Mouse (Mus musculus) hindbrain, embryonic 16.5 days (tissue): Measurements from ENCODE around the gene Ppp4r3a. TPM values are rescaled to one million over a fixed set of nuclear protein-coding genes. Genes with fewer than 3 reads are reported as not detected.

Experiments
- ATAC-seq: fragments of 200-750 bp; cut with Nextera tagmentation; 2 replicates; pipeline ENCODE4 v1.8.0; 2017; ENCODE audit warnings: moderate TSS enrichment, moderate library complexity
- H3K27ac ChIP-seq: fragments of 300-500 bp; sonication (generic); 2 replicates; pipeline ENCODE4 v1.5.1; 2014; ENCODE audit warnings: low read depth, mild to moderate bottlenecking, control low read depth, low read length, moderate library complexity
- H3K27me3 ChIP-seq: fragments of 300-500 bp; sonication (generic); replicated peaks from 2 replicates; pipeline ENCODE4 v1.6.1; 2014; ENCODE audit warnings: low read length; ENCODE audit not compliant: control insufficient read depth, insufficient read depth
- H3K36me3 ChIP-seq: fragments of 300-500 bp; sonication (generic); 2 replicates; pipeline ENCODE4 v1.6.1; 2014; ENCODE audit warnings: mild to moderate bottlenecking, low read length, moderate library complexity, mixed read lengths; ENCODE audit not compliant: control insufficient read depth, insufficient read depth
- H3K4me1 ChIP-seq: fragments of 300-500 bp; sonication (generic); 2 replicates; pipeline ENCODE4 v1.6.1; 2014; ENCODE audit warnings: low read depth, low read length; ENCODE audit not compliant: control insufficient read depth, insufficient read depth
- H3K4me2 ChIP-seq: fragments of 300-500 bp; sonication (generic); 2 replicates; pipeline ENCODE4 v1.6.1; 2014; ENCODE audit warnings: mild to moderate bottlenecking, low read length, control low read depth, moderate library complexity
- H3K4me3 ChIP-seq: fragments of 300-500 bp; sonication (generic); 2 replicates; pipeline ENCODE4 v1.5.1; 2014; ENCODE audit warnings: mild to moderate bottlenecking, low read length, control low read depth, moderate library complexity
- H3K9ac ChIP-seq: fragments of 300-500 bp; sonication (generic); 2 replicates; pipeline ENCODE4 v1.6.1; 2014; ENCODE audit warnings: low read depth, mild to moderate bottlenecking, control low read depth, low read length, moderate library complexity
- H3K9me3 ChIP-seq: fragments of 300-500 bp; sonication (generic); 2 replicates; pipeline ENCODE4 v1.6.1; 2014; ENCODE audit warnings: mild to moderate bottlenecking, low read length, moderate library complexity; ENCODE audit not compliant: control insufficient read depth
- WGBS: fragments of 180-500 bp; shearing (Covaris S2); extraction: QIAGEN DNeasy Blood & Tissue Kit; methylation state at CpG from one replicate; pipeline ENCODE4 v1.1.7; 2014; 5-methylcytosine and 5-hydroxymethylcytosine counted together
- polyA plus RNA-seq: library from polyadenylated mRNA; unstranded; fragments of >200 nt; fragmentation: Nextera tagmentation; extraction: Ambion mirVana; gene quantifications from 2 replicates; pipeline ENCODE4 v1.2.1, GENCODE M21; 2015

The Ppp4r3a gene
- polyA plus RNA-seq, 1 experiment from 2014 or later, result 18.9 TPM

GRCm38 (mm10) chr12:101066329-101066728 lies 17.2 kb downstream of the Ppp4r3a start:
- peaks cover 11% of the 10 kb centered on the region; the same call in 1 of the 2 replicates for H3K36me3 ChIP-seq
- no peaks in the 10 kb centered on the region for H3K4me1 ChIP-seq
- H3K4me3 ChIP-seq, result no peak overlapping the region
- H3K27ac ChIP-seq, result no peak overlapping the region
- H3K4me2 ChIP-seq, result no peak overlapping the region
- H3K9ac ChIP-seq, result no peak overlapping the region
- H3K27me3 ChIP-seq, result no peaks in the 10 kb centered on the region
- whole genome bisulfite sequencing, result 68% methylated on average over 1 of the region's 1 CpGs
- ATAC-seq, result 0 out of 2 replicates have a peak, but pooled peaks have one; percentile 22
- H3K9me3 ChIP-seq, result no peaks in the 10 kb centered on the region

GRCm38 (mm10) chr12:101039956-101040355 lies 43.5 kb downstream of the Ppp4r3a start:
- ATAC-seq, result no peak
- no peaks in the 10 kb centered on the region for H3K27me3 ChIP-seq
- H3K27ac ChIP-seq, result no peak overlapping the region
- H3K9ac ChIP-seq, result no peak overlapping the region
- peaks cover 36% of the 10 kb centered on the region for H3K36me3 ChIP-seq
- H3K4me2 ChIP-seq, result no peak overlapping the region
- H3K9me3 ChIP-seq, result no peaks in the 10 kb centered on the region
- no peak overlapping the region for H3K4me3 ChIP-seq
- no peaks in the 10 kb centered on the region for H3K4me1 ChIP-seq

GRCm38 (mm10) chr12:101028954-101029731 lies 54.4 kb downstream of the Ppp4r3a start, which contains the start of gene Ccdc88c:
TSS of gene Ccdc88c (minus strand) at chr12:101029056.
- peak; percentile 89 for ATAC-seq
- Histone ChIP-seq H3K9ac (peak within 1 kb of the TSS; percentile 80), H3K27me3 (no peaks in the 10 kb centered on the region), H3K36me3 (no peaks in the 10 kb centered on the region), H3K4me2 (peak within 1 kb of the TSS; percentile 90), H3K4me1 (peaks cover 27% of the 10 kb centered on the region), H3K27ac (peak within 1 kb of the TSS; percentile 89), H3K4me3 (peak within 1 kb of the TSS; percentile 83), H3K9me3 (no peaks in the 10 kb centered on the region)
- under 1% methylated on average over 26 of the region's 56 CpGs for WGBS

GRCm38 (mm10) chr12:101028247-101028953 lies 55.1 kb downstream of the Ppp4r3a start:
- ATAC-seq, result peak; percentile 56
- Histone ChIP-seq H3K4me3 (peak overlapping the region; percentile 83), H3K9ac (peak overlapping the region; percentile 80), H3K4me1 (peaks cover 27% of the 10 kb centered on the region), H3K27ac (peak overlapping the region; percentile 89), H3K36me3 (no peaks in the 10 kb centered on the region), H3K4me2 (peak overlapping the region; percentile 90), H3K27me3 (no peaks in the 10 kb centered on the region), H3K9me3 (no peaks in the 10 kb centered on the region)
- WGBS, result under 1% methylated on average over 59 of the region's 67 CpGs

- 2% methylated on average over 19 of the region's 19 CpGs for WGBS
- no peak for ATAC-seq
- H3K27ac ChIP-seq, result peak overlapping the region; percentile 19; the same call in 1 of the 2 replicates
- no peaks in the 10 kb centered on the region for H3K27me3 ChIP-seq
- no peaks in the 10 kb centered on the region for H3K36me3 ChIP-seq
- H3K4me2 ChIP-seq, result peak overlapping the region; percentile 90
- no peaks in the 10 kb centered on the region for H3K9me3 ChIP-seq
- H3K4me3 ChIP-seq, result peak overlapping the region; percentile 83
- peak overlapping the region; percentile 80 for H3K9ac ChIP-seq
- peaks cover 30% of the 10 kb centered on the region for H3K4me1 ChIP-seq
Observed at GRCm38 (mm10) chr12:101027451-101028246, 55.9 kb downstream of the Ppp4r3a start.

- Histone ChIP-seq H3K4me1 (peaks cover 30% of the 10 kb centered on the region), H3K27me3 (no peaks in the 10 kb centered on the region), H3K4me2 (peak overlapping the region; percentile 90), H3K4me3 (peak overlapping the region; percentile 83), H3K9ac (peak overlapping the region; percentile 55), H3K9me3 (no peaks in the 10 kb centered on the region), H3K36me3 (no peaks in the 10 kb centered on the region), H3K27ac (no peak overlapping the region; the same call in 1 of the 2 replicates)
- 2% methylated on average over 12 of the region's 14 CpGs for WGBS
- peak; percentile 12 for ATAC-seq
Observed at GRCm38 (mm10) chr12:101026946-101027345, 56.6 kb downstream of the Ppp4r3a start.

- Histone ChIP-seq H3K9me3 (no peaks in the 10 kb centered on the region), H3K27me3 (no peaks in the 10 kb centered on the region), H3K4me2 (peak overlapping the region; percentile 90), H3K36me3 (no peaks in the 10 kb centered on the region), H3K4me3 (peak overlapping the region; percentile 83), H3K4me1 (peaks cover 30% of the 10 kb centered on the region), H3K27ac (no peak overlapping the region), H3K9ac (peak overlapping the region; percentile 55)
- no peak for ATAC-seq
- 38% methylated on average over 7 of the region's 7 CpGs for WGBS
Observed at GRCm38 (mm10) chr12:101026518-101026917, 57.0 kb downstream of the Ppp4r3a start.

GRCm38 (mm10) chr12:101026025-101026424 lies 57.5 kb downstream of the Ppp4r3a start:
- 88% methylated on average over 4 of the region's 4 CpGs for WGBS
- H3K4me3 ChIP-seq, result no peak overlapping the region

More at GRCm38 (mm10) chr12:101026025-101026424, 57.5 kb downstream of the Ppp4r3a start:
- Histone ChIP-seq H3K9ac (no peak overlapping the region), H3K4me2 (peak overlapping the region; percentile 90), H3K4me1 (peaks cover 30% of the 10 kb centered on the region), H3K36me3 (peaks cover 2% of the 10 kb centered on the region), H3K9me3 (no peaks in the 10 kb centered on the region), H3K27ac (no peak overlapping the region), H3K27me3 (no peaks in the 10 kb centered on the region)
- no peak for ATAC-seq
